Mouse (Mus musculus): ENCODE measurements around the gene Pxdn.

Gene Pxdn

GRCm38 (mm10) chr12:30023491-30023890, 86.1 kb downstream of the Pxdn start:
- no peak for DNase-seq (ENCODE audit: extremely low read depth, low read depth)

GRCm38 (mm10) chr12:30024264-30024825, 86.9 kb downstream of the Pxdn start:
- no peak for DNase-seq (ENCODE audit: extremely low read depth, low read depth)

- no peak for DNase-seq (ENCODE audit: extremely low read depth, low read depth)
Measured at GRCm38 (mm10) chr12:30027721-30028340, 90.4 kb downstream of the Pxdn start.

GRCm38 (mm10) chr12:30029111-30029510, 91.7 kb downstream of the Pxdn start:
- no peak for DNase-seq (ENCODE audit: extremely low read depth, low read depth)

- no peak for DNase-seq (ENCODE audit: extremely low read depth, low read depth)
Measured at GRCm38 (mm10) chr12:30030571-30030970, 93.2 kb downstream of the Pxdn start.

GRCm38 (mm10) chr12:30034681-30035080, 97.3 kb downstream of the Pxdn start:
- DNase-seq (ENCODE audit: extremely low read depth, low read depth), result no peak

- DNase-seq (ENCODE audit: extremely low read depth, low read depth), result no peak
Measured at GRCm38 (mm10) chr12:30035406-30035805, 98.0 kb downstream of the Pxdn start.

- DNase-seq (ENCODE audit: extremely low read depth, low read depth), result no peak
Measured at GRCm38 (mm10) chr12:30035841-30036568, 98.6 kb downstream of the Pxdn start.

- DNase-seq (ENCODE audit: extremely low read depth, low read depth), result no peak
Measured at GRCm38 (mm10) chr12:30036569-30037055, 99.2 kb downstream of the Pxdn start.

GRCm38 (mm10) chr12:30039565-30039964, 102.2 kb downstream of the Pxdn start:
- no peak for DNase-seq (ENCODE audit: extremely low read depth, low read depth)

- no peak for DNase-seq (ENCODE audit: extremely low read depth, low read depth)
Measured at GRCm38 (mm10) chr12:30040150-30040549, 102.7 kb downstream of the Pxdn start.

GRCm38 (mm10) chr12:30048848-30049247, 111.4 kb downstream of the Pxdn start:
- no peak for DNase-seq (ENCODE audit: extremely low read depth, low read depth)

- no peak for DNase-seq (ENCODE audit: extremely low read depth, low read depth)
Measured at GRCm38 (mm10) chr12:30049818-30050217, 112.4 kb downstream of the Pxdn start.

- DNase-seq (ENCODE audit: extremely low read depth, low read depth), result no peak
Measured at GRCm38 (mm10) chr12:30050235-30050634, 112.8 kb downstream of the Pxdn start.

- no peak for DNase-seq (ENCODE audit: extremely low read depth, low read depth)
Measured at GRCm38 (mm10) chr12:30054761-30055540, 117.5 kb downstream of the Pxdn start.

GRCm38 (mm10) chr12:30058044-30058443, 120.6 kb downstream of the Pxdn start:
- no peak for DNase-seq (ENCODE audit: extremely low read depth, low read depth)

- no peak for DNase-seq (ENCODE audit: extremely low read depth, low read depth)
Measured at GRCm38 (mm10) chr12:30061503-30062117, 124.2 kb downstream of the Pxdn start.

- DNase-seq (ENCODE audit: extremely low read depth, low read depth), result no peak
Measured at GRCm38 (mm10) chr12:30062118-30062505, 124.7 kb downstream of the Pxdn start.

All from MEL-GATA-1-ER (cell line).